Mouse (Mus musculus): ENCODE measurements at regions not wholly inside any gene's neighbourhood (a gene's known extent, or its start where the extent isn't known, plus 50 kb on each side); places are given as distances from the start of the nearest gene placed in this dataset.

- Histone ChIP-seq H3K4me2 (ENCODE audit: insufficient read depth, low read depth, poor library complexity, severe bottlenecking) (no peak overlapping the region), H3K4me1 (ENCODE audit: control insufficient read depth in 1 of 2, insufficient read depth in 2 of 2) (no peaks in the 10 kb centered on the region), H3K27me3 (replicated peaks) (peaks cover 94% of the 10 kb centered on the region), H3K4me3 (replicated peaks in 1 of 3; ENCODE audit: low read depth in 2 of 3, low read length in 2 of 3, poor library complexity in 1 of 3) (no peak overlapping the region), H3K79me2 (replicated peaks; ENCODE audit: control insufficient read depth, extremely low read depth, insufficient read depth, poor library complexity, severe bottlenecking) (no peaks in the 10 kb centered on the region), H3K9ac (ENCODE audit: insufficient read depth, low read depth) (no peak overlapping the region), H3K27ac (ENCODE audit: insufficient read depth, low read depth) (no peak overlapping the region), H3K36me3 (replicated peaks in 1 of 2; ENCODE audit: control insufficient read depth in 1 of 2, insufficient read depth in 1 of 2, low read length in 1 of 2) (no peaks in the 10 kb centered on the region), H3K9me3 (replicated peaks; ENCODE audit: low read length) (no peaks in the 10 kb centered on the region)
- DNase-seq (ENCODE audit: extremely low read depth): no peak
- no peak for TF ChIP-seq TBP (conservative IDR thresholded peaks at IDR 0.05; ENCODE audit: low read depth, low read length)
- no peak for TF ChIP-seq NRF1 (IDR thresholded peaks at IDR 0.05; ENCODE audit: low read depth, low read length)
- no peak for TF ChIP-seq UBTF (IDR thresholded peaks at IDR 0.05; ENCODE audit: low read depth, low read length)
- no peak for TF ChIP-seq KAT2A (IDR thresholded peaks at IDR 0.05; ENCODE audit: insufficient replicate concordance, low read length)
- TF ChIP-seq EP300 (IDR thresholded peaks at IDR 0.05; ENCODE audit: low read length): no peak
- TF ChIP-seq CHD2 (IDR thresholded peaks at IDR 0.05; ENCODE audit: low read length): no peak
- no peak for TF ChIP-seq MXI1 (IDR thresholded peaks at IDR 0.05; ENCODE audit: low read depth, low read length)
- no peak for TF ChIP-seq BHLHE40 (IDR thresholded peaks at IDR 0.05; ENCODE audit: low read depth, low read length)
- no peak for TF ChIP-seq USF2 (conservative IDR thresholded peaks at IDR 0.05; ENCODE audit: low read depth, low read length)
- no peak for TF ChIP-seq CHD1 (IDR thresholded peaks at IDR 0.05; ENCODE audit: low read depth, low read length)
- no peak for TF ChIP-seq SMC3 (IDR thresholded peaks at IDR 0.05; ENCODE audit: low read depth, low read length)
- dilution Hi-C loops (cut with MboI; ENCODE audit: extremely low pct_ligation_motif_present, extremely low pct_unique_long_range_greater_than_20kb, low sequenced_read_pairs): no loop called here
- in situ Hi-C loops (cut with MboI; ENCODE audit: low pct_ligation_motif_present, low pct_unique_long_range_greater_than_20kb, low sequenced_read_pairs): no loop called here
These were observed 349.8 kb downstream of the Ptpru start for GRCm38 (mm10) chr4:131488246-131488645.

GRCm38 (mm10) chr4:131489056-131489455 lies 349.0 kb downstream of the Ptpru start:
- Histone ChIP-seq H3K27me3 (replicated peaks) (peaks cover 95% of the 10 kb centered on the region), H3K4me1 (ENCODE audit: control insufficient read depth in 1 of 2, insufficient read depth in 2 of 2) (no peaks in the 10 kb centered on the region), H3K79me2 (replicated peaks; ENCODE audit: control insufficient read depth, extremely low read depth, insufficient read depth, poor library complexity, severe bottlenecking) (no peaks in the 10 kb centered on the region), H3K9me3 (replicated peaks; ENCODE audit: low read length) (no peaks in the 10 kb centered on the region), H3K4me2 (ENCODE audit: insufficient read depth, low read depth, poor library complexity, severe bottlenecking) (no peak overlapping the region), H3K4me3 (replicated peaks in 1 of 3; ENCODE audit: low read depth in 2 of 3, low read length in 2 of 3, poor library complexity in 1 of 3) (no peak overlapping the region), H3K27ac (ENCODE audit: insufficient read depth, low read depth) (no peak overlapping the region), H3K36me3 (replicated peaks in 1 of 2; ENCODE audit: control insufficient read depth in 1 of 2, insufficient read depth in 1 of 2, low read length in 1 of 2) (no peaks in the 10 kb centered on the region), H3K9ac (ENCODE audit: insufficient read depth, low read depth) (no peak overlapping the region)
- DNase-seq (ENCODE audit: extremely low read depth): no peak
- dilution Hi-C loops (cut with MboI; ENCODE audit: extremely low pct_ligation_motif_present, extremely low pct_unique_long_range_greater_than_20kb, low sequenced_read_pairs) (no loop called here), in situ Hi-C loops (cut with MboI; ENCODE audit: low pct_ligation_motif_present, low pct_unique_long_range_greater_than_20kb, low sequenced_read_pairs) (no loop called here)
- TF ChIP-seq CHD1 (IDR thresholded peaks at IDR 0.05; ENCODE audit: low read depth, low read length): no peak
- TF ChIP-seq MAX (IDR thresholded peaks at IDR 0.05; ENCODE audit: low read length): no peak
- TF ChIP-seq GABPA (IDR thresholded peaks at IDR 0.05; ENCODE audit: insufficient replicate concordance, low read depth, low read length): no peak
- no peak for TF ChIP-seq MEF2A (IDR thresholded peaks at IDR 0.05; ENCODE audit: borderline replicate concordance, low read depth, low read length)
- TF ChIP-seq NELFE (IDR thresholded peaks at IDR 0.05; ENCODE audit: low read depth, low read length): no peak
- no peak for TF ChIP-seq NRF1 (IDR thresholded peaks at IDR 0.05; ENCODE audit: low read depth, low read length)
- no peak for TF ChIP-seq HCFC1 (IDR thresholded peaks at IDR 0.05; ENCODE audit: low read depth, low read length)
- no peak for TF ChIP-seq ZMIZ1 (IDR thresholded peaks at IDR 0.05; ENCODE audit: low read depth, low read length)
- TF ChIP-seq RAD21 (IDR thresholded peaks at IDR 0.05; ENCODE audit: low read depth, low read length): no peak
- no peak for TF ChIP-seq CTCF (conservative IDR thresholded peaks at IDR 0.05 in 1 of 2, IDR thresholded peaks at IDR 0.05 in 1 of 2; ENCODE audit: low read depth in 2 of 2, low read length in 2 of 2)
- no peak for TF ChIP-seq UBTF (IDR thresholded peaks at IDR 0.05; ENCODE audit: low read depth, low read length)
- TF ChIP-seq PAX5 (IDR thresholded peaks at IDR 0.05; ENCODE audit: low read length): no peak
- no peak for TF ChIP-seq EP300 (IDR thresholded peaks at IDR 0.05; ENCODE audit: low read length)
- no peak for TF ChIP-seq TBP (conservative IDR thresholded peaks at IDR 0.05; ENCODE audit: low read depth, low read length)
- no peak for TF ChIP-seq KAT2A (IDR thresholded peaks at IDR 0.05; ENCODE audit: insufficient replicate concordance, low read length)
- TF ChIP-seq ETS1 (conservative IDR thresholded peaks at IDR 0.05; ENCODE audit: low read depth, low read length): no peak
- no peak for TF ChIP-seq SIN3A (IDR thresholded peaks at IDR 0.05; ENCODE audit: low read length)
- no peak for TF ChIP-seq E2F4 (IDR thresholded peaks at IDR 0.05; ENCODE audit: insufficient replicate concordance, low read depth, low read length)
- no peak for TF ChIP-seq JUND (conservative IDR thresholded peaks at IDR 0.05; ENCODE audit: low read depth, low read length)
- no peak for TF ChIP-seq BHLHE40 (IDR thresholded peaks at IDR 0.05; ENCODE audit: low read depth, low read length)

All from CH12.LX (cell line).